Mouse (Mus musculus) forebrain, embryonic 15.5 days (tissue): ENCODE data around the gene Zfp697. TPM values are rescaled to one million over a fixed set of nuclear protein-coding genes. Genes with fewer than 3 reads are reported as not detected.
"Not testable (repeated sequence)": the region's sequence is repeated elsewhere in the genome, so short reads cannot be mapped to it uniquely, and the experiment has no call there.

Experiments used
- ATAC-seq: fragments of 200-750 bp; cut with Nextera tagmentation; replicated peaks from 2 replicates; pipeline ENCODE4 v1.8.0; 2017; ENCODE audit warnings: mild to moderate bottlenecking, moderate TSS enrichment, moderate library complexity
- H3K27ac ChIP-seq: fragments of 300-500 bp; sonication (generic); replicated peaks from 2 replicates; pipeline ENCODE4 v1.5.1; 2015; ENCODE audit warnings: mild to moderate bottlenecking, inconsistent platforms
- H3K27me3 ChIP-seq: fragments of 300-500 bp; sonication (generic); 2 replicates; pipeline ENCODE4 v1.6.1; 2015; ENCODE audit warnings: inconsistent platforms
- H3K36me3 ChIP-seq: fragments of 300-500 bp; sonication (generic); 2 replicates; pipeline ENCODE4 v1.6.1; 2015; ENCODE audit warnings: mild to moderate bottlenecking, inconsistent platforms
- H3K4me1 ChIP-seq: fragments of 300-500 bp; sonication (generic); 2 replicates; pipeline ENCODE4 v1.6.1; 2015; ENCODE audit warnings: inconsistent platforms
- H3K4me2 ChIP-seq: fragments of 300-500 bp; sonication (generic); replicated peaks from 2 replicates; pipeline ENCODE4 v1.6.1; 2015; ENCODE audit warnings: mild to moderate bottlenecking, inconsistent platforms
- H3K4me3 ChIP-seq: fragments of 300-500 bp; sonication (generic); 2 replicates; pipeline ENCODE4 v1.5.1; 2015; ENCODE audit warnings: mild to moderate bottlenecking, inconsistent platforms
- H3K9ac ChIP-seq: fragments of 300-500 bp; sonication (generic); replicated peaks from 2 replicates; pipeline ENCODE4 v1.6.1; 2015; ENCODE audit warnings: mild to moderate bottlenecking, inconsistent platforms
- H3K9me3 ChIP-seq: fragments of 300-500 bp; sonication (generic); 2 replicates; pipeline ENCODE4 v1.6.1; 2016; ENCODE audit warnings: inconsistent platforms
- WGBS: fragments of 180-500 bp; shearing (Covaris S2); methylation state at CpG from one replicate; pipeline ENCODE4 v1.1.7; 2015; ENCODE audit warnings: mixed read lengths; 5-methylcytosine and 5-hydroxymethylcytosine counted together
- polyA plus RNA-seq: library from polyadenylated mRNA; unstranded; fragments of >200 nt; fragmentation: Nextera tagmentation; extraction: Ambion mirVana; gene quantifications from 2 replicates; pipeline ENCODE4 v1.2.1, GENCODE M21; 2015

Gene Zfp697
- polyA plus RNA-seq, 1 experiment from 2014 or later, result 15.5 TPM

DNA sequence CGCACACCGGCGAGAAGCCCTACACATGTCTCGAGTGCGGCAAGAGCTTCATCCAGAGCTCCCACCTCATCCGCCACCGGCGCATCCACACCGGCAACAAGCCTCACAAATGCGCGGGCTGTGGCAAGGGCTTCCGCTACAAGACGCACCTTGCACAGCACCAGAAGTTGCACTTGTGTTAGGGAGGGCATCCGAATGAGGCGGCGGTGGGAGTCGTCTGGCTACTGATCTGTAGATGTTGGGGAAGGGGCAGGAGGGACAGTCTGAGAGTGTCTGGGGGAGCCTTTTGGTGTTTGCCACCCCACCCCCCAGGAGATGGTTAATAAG is 46.2 kb downstream of the Zfp697 start:
- Histone ChIP-seq H3K9me3 (no peaks in the 10 kb centered on the region), H3K36me3 (peaks cover 4% of the 10 kb centered on the region; the same call in 1 of the 2 replicates), H3K27ac (no peak overlapping the region), H3K4me3 (peak overlapping the region; percentile 59), H3K9ac (peak overlapping the region; percentile 44), H3K4me1 (peaks cover 15% of the 10 kb centered on the region), H3K27me3 (peaks cover 10% of the 10 kb centered on the region; the same call in 1 of the 2 replicates), H3K4me2 (peak overlapping the region; percentile 85)
- ATAC-seq, result peak; percentile 47
- 4% methylated on average over 17 of the region's 17 CpGs for WGBS

DNA sequence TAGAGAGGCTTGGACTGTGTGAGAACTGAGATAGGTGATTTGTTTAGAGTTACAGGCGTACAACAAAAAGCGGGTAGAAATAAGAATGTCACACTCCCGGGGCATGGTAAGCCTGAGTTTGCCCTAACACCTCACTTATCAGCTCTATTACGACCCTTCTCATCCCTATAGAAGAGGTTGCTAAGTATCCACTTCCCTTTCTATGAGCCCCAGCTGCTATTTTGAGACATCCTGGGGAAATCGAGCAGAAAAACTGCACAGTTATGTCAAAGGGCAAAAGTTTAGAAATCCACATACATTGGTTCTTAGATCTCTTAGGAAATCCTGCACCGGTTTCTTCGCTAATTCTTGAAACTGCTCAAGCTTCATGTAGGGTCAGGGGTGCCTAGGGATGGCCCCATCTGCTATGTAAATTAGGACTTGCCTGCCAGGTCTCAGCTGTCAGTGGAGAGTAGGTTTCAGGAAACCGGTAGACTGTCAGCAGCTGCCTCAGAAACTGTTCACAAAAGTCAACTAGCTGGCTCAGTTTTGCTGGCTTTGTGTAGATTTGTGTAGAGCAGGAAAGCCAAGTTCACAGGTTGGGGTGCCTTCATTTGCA is 46.8 kb downstream of the Zfp697 start:
- Histone ChIP-seq H3K4me2 (0 out of 2 replicates have a peak overlapping the region, but pooled peaks have one; percentile 85), H3K4me3 (no peak overlapping the region), H3K36me3 (peaks cover 4% of the 10 kb centered on the region; the same call in 1 of the 2 replicates), H3K4me1 (peaks cover 15% of the 10 kb centered on the region), H3K9ac (no peak overlapping the region), H3K27me3 (peaks cover 10% of the 10 kb centered on the region; the same call in 1 of the 2 replicates), H3K27ac (no peak overlapping the region), H3K9me3 (no peaks in the 10 kb centered on the region)
- ATAC-seq, result no peak
- 36% methylated on average over 8 of the region's 8 CpGs for WGBS

DNA sequence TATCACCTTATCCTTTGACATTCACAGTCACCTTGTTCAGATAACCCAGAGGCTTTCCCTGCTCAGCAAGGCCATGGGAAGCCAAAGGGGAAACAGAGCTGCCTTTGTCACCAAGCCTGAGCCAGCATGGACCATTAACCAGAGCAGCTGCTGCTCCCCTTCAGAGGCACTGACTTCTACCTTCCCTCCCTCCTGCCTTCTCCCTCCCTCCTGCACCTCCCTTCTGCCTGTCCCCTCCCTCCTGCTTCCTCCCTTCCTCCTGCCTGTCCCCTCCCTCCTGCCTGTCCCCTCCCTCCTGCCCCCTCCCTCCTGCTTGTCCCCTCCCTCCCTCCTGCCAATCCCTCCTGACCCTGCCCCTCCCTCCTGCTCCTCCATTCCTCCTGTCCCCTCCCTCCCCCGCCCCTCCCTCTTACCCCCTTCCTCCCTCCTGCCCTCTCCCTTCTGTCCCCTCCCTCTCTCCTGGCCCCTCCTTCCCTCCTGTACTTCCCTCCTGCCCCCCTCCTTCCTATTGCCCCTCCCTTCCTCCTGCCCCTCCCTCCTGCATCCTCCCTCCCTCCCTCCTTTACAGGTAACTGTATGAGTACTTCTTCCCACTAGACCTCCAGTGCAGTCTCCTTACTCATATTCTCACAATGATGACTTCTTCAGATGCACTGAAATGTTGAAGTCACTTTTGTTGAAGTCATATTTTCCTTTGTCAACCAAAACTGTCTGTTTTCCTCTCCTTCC is 52.0 kb downstream of the Zfp697 start:
- no peaks in the 10 kb centered on the region for H3K4me1 ChIP-seq
- H3K27me3 ChIP-seq, result peaks cover 2% of the 10 kb centered on the region; the same call in 1 of the 2 replicates
- no peaks in the 10 kb centered on the region for H3K36me3 ChIP-seq
- H3K4me2 ChIP-seq, result no peak overlapping the region
- ATAC-seq, result no peak
- no peak overlapping the region for H3K4me3 ChIP-seq
- no peaks in the 10 kb centered on the region for H3K9me3 ChIP-seq
- no peak overlapping the region for H3K9ac ChIP-seq
- no CpG with 5 or more reads among the region's 1 CpGs for WGBS
- no peak overlapping the region for H3K27ac ChIP-seq

GRCm38 (mm10) chr3:98435030-98435429 is 52.8 kb downstream of the Zfp697 start:
- no peaks in the 10 kb centered on the region for H3K4me1 ChIP-seq
- no peak overlapping the region for H3K27ac ChIP-seq
- H3K4me2 ChIP-seq, result no peak overlapping the region
- H3K27me3 ChIP-seq, result no peaks in the 10 kb centered on the region
- ATAC-seq, result no peak
- no peaks in the 10 kb centered on the region for H3K36me3 ChIP-seq
- 82% methylated on average over 1 of the region's 1 CpGs for WGBS
- no peak overlapping the region for H3K4me3 ChIP-seq
- H3K9ac ChIP-seq, result no peak overlapping the region
- H3K9me3 ChIP-seq, result no peaks in the 10 kb centered on the region

- not testable (repeated sequence) for H3K4me3 ChIP-seq, H3K27ac ChIP-seq, H3K9me3 ChIP-seq, H3K4me2 ChIP-seq, ATAC-seq, H3K36me3 ChIP-seq, H3K4me1 ChIP-seq, H3K9ac ChIP-seq, H3K27me3 ChIP-seq
- WGBS, result 47% methylated on average over 3 of the region's 3 CpGs
Measured at GRCm38 (mm10) chr3:98442245-98442644, 60.0 kb downstream of the Zfp697 start.

- not testable (repeated sequence) for H3K4me1 ChIP-seq, H3K36me3 ChIP-seq, H3K27ac ChIP-seq, H3K4me2 ChIP-seq, H3K9me3 ChIP-seq, H3K27me3 ChIP-seq, H3K4me3 ChIP-seq, H3K9ac ChIP-seq
- 11% methylated on average over 3 of the region's 3 CpGs for WGBS
- ATAC-seq, result peak; percentile 51; the same call in 1 of the 2 replicates
Measured at GRCm38 (mm10) chr3:98443149-98443779, 61.0 kb downstream of the Zfp697 start.

GRCm38 (mm10) chr3:98443924-98444323 is 61.7 kb downstream of the Zfp697 start:
- not testable (repeated sequence) for ATAC-seq, H3K4me3 ChIP-seq, H3K4me2 ChIP-seq, H3K4me1 ChIP-seq, H3K27ac ChIP-seq, H3K27me3 ChIP-seq, H3K36me3 ChIP-seq, H3K9me3 ChIP-seq, H3K9ac ChIP-seq
- WGBS, result 75% methylated on average over 1 of the region's 1 CpGs

- not testable (repeated sequence) for H3K27me3 ChIP-seq, ATAC-seq, H3K27ac ChIP-seq, H3K9ac ChIP-seq, H3K4me2 ChIP-seq, H3K36me3 ChIP-seq, H3K4me1 ChIP-seq, H3K4me3 ChIP-seq, H3K9me3 ChIP-seq
- 74% methylated on average over 5 of the region's 5 CpGs for WGBS
Measured at GRCm38 (mm10) chr3:98453786-98454185, 71.5 kb downstream of the Zfp697 start.

- not testable (repeated sequence) for H3K36me3 ChIP-seq, H3K27me3 ChIP-seq, H3K27ac ChIP-seq, H3K4me1 ChIP-seq, H3K9me3 ChIP-seq, H3K9ac ChIP-seq, H3K4me2 ChIP-seq, H3K4me3 ChIP-seq, ATAC-seq
- 100% methylated on average over 1 of the region's 1 CpGs for WGBS
Measured at GRCm38 (mm10) chr3:98457026-98457425, 74.8 kb downstream of the Zfp697 start, which contains the start of gene Gm4450. Gene Gm4450, minus strand, starts transcription at chr3:98457126.

GRCm38 (mm10) chr3:98469323-98469722 is 87.1 kb downstream of the Zfp697 start:
- ATAC-seq, H3K27me3 ChIP-seq, H3K9me3 ChIP-seq, H3K4me2 ChIP-seq, H3K4me3 ChIP-seq, H3K27ac ChIP-seq, H3K36me3 ChIP-seq, H3K9ac ChIP-seq, H3K4me1 ChIP-seq: not testable (repeated sequence)
- 9% methylated on average over 1 of the region's 2 CpGs for WGBS

GRCm38 (mm10) chr3:98471057-98471456 is 88.8 kb downstream of the Zfp697 start:
- H3K9me3 ChIP-seq, H3K36me3 ChIP-seq, ATAC-seq, H3K4me2 ChIP-seq, H3K4me1 ChIP-seq, H3K27me3 ChIP-seq, H3K27ac ChIP-seq, H3K9ac ChIP-seq, H3K4me3 ChIP-seq: not testable (repeated sequence)
- WGBS, result no CpG with 5 or more reads among the region's 1 CpGs

DNA sequence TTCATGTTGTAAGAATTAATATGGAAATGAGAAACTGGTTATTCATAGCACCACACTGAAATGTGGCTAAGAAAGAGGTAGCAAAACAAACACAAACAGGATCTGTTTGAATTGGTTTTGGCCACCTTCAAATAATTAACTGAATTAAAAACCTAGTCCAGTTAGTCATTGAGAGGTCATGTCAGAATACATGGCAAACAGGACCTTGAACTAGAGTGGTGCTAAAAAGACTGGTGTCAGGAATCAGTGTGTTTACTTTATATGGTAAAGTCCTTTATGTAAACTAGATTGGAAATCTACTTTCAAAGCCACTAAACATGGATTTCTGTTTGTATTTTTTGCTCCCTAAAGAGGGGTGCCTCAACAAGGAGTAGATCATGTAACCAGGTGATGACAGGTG is 89.2 kb downstream of the Zfp697 start:
- H3K4me3 ChIP-seq, ATAC-seq, H3K4me1 ChIP-seq: not testable (repeated sequence)

More for the DNA sequence above, 89.2 kb downstream of the Zfp697 start:
- H3K27ac ChIP-seq, H3K9ac ChIP-seq, H3K36me3 ChIP-seq, H3K4me2 ChIP-seq, H3K27me3 ChIP-seq, H3K9me3 ChIP-seq: not testable (repeated sequence)
